Mouse (Mus musculus): ENCODE results near the gene Ifitm3. TPM values are rescaled to one million over a fixed set of nuclear protein-coding genes. Genes with fewer than 3 reads are reported as not detected.

Ifitm3 gene
- polyA plus RNA-seq, 1 experiment from 2014 or later: 303 TPM

DNA sequence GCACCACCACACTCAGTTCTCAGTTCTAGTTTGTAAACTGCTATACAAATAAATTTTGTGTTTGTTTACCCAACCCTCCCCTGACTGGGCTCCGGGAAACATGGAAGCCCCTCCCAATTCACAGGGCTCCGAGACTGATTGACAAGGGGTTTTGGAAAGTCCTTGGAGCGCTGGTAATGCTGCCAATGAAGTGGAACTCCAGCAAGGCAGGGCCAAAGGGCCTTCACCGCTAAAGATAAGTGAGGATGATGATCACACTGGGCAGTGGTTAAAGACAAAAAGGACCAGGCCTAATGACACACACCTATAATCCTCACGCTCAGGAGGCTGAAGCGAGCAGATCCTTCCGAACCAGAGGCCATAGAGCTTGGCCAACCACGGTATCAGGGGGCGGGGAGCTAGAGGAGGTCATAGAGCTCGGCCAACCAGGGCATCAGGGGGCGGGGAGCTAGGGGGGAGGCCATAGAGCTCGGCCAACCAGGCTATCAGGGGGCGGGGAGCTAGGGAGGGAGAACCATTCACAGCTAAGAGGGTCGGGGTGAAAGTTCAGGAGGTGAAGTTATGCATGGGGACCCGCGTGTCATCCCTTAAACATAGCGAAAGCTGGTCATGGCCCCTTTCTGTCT lies 40.6 kb upstream of the Ifitm3 start:
- no peak overlapping the region for H3K4me2 ChIP-seq (ENCODE audit: low read length)
- no peak overlapping the region for H3K27ac ChIP-seq (ENCODE audit: low read depth)
- no peak for ATAC-seq (replicated peaks; ENCODE audit: low FRiP score, low TSS enrichment, low read depth)
- H3K4me3 ChIP-seq (ENCODE audit: low read depth, low read length): no peak overlapping the region
- no peak for DNase-seq (ENCODE audit: low spot score)
- no peaks in the 10 kb centered on the region for H3K9me3 ChIP-seq (ENCODE audit: control insufficient read depth, low read length)
- H3K9ac ChIP-seq (ENCODE audit: low read length): no peak overlapping the region
- H3K27me3 ChIP-seq (replicated peaks; ENCODE audit: control insufficient read depth, insufficient read depth, low read length): no peaks in the 10 kb centered on the region
- peaks cover 11% of the 10 kb centered on the region for H3K4me1 ChIP-seq (replicated peaks; ENCODE audit: control insufficient read depth, insufficient read depth, low read length)
- no peaks in the 10 kb centered on the region for H3K36me3 ChIP-seq (ENCODE audit: control insufficient read depth, insufficient read depth, low read length)
- WGBS: 64% methylated on average over 17 of the region's 17 CpGs

DNA sequence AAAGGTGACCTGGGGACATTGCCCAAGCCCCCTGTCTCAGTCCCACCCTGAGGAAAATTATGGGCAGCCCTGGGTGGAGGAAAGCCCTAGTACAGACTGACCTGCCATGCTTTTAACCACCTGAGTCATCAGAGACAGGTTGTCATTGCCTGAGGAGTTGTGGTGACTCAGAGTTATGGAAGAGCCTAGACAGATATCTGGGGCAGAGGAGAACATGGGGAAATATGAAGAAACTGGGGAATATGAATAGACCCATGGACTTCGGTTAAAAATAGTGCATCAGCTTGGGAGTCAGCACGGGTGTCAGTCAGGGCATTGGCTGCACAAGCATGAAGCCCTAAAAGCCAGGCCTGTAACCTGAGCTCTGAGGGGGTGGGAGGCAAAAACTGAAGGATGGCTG lies 38.8 kb upstream of the Ifitm3 start:
- no peak overlapping the region for H3K9ac ChIP-seq (ENCODE audit: low read length)
- H3K4me1 ChIP-seq (replicated peaks; ENCODE audit: control insufficient read depth, insufficient read depth, low read length): peaks cover 11% of the 10 kb centered on the region
- no peaks in the 10 kb centered on the region for H3K9me3 ChIP-seq (ENCODE audit: control insufficient read depth, low read length)
- no peaks in the 10 kb centered on the region for H3K27me3 ChIP-seq (replicated peaks; ENCODE audit: control insufficient read depth, insufficient read depth, low read length)
- 58% methylated on average over 2 of the region's 2 CpGs for WGBS
- no peak overlapping the region for H3K4me2 ChIP-seq (ENCODE audit: low read length)
- no peak for ATAC-seq (replicated peaks; ENCODE audit: low FRiP score, low TSS enrichment, low read depth)
- no peak overlapping the region for H3K27ac ChIP-seq (ENCODE audit: low read depth)
- DNase-seq (ENCODE audit: low spot score): no peak
- no peaks in the 10 kb centered on the region for H3K36me3 ChIP-seq (ENCODE audit: control insufficient read depth, insufficient read depth, low read length)
- no peak overlapping the region for H3K4me3 ChIP-seq (ENCODE audit: low read depth, low read length)

DNA sequence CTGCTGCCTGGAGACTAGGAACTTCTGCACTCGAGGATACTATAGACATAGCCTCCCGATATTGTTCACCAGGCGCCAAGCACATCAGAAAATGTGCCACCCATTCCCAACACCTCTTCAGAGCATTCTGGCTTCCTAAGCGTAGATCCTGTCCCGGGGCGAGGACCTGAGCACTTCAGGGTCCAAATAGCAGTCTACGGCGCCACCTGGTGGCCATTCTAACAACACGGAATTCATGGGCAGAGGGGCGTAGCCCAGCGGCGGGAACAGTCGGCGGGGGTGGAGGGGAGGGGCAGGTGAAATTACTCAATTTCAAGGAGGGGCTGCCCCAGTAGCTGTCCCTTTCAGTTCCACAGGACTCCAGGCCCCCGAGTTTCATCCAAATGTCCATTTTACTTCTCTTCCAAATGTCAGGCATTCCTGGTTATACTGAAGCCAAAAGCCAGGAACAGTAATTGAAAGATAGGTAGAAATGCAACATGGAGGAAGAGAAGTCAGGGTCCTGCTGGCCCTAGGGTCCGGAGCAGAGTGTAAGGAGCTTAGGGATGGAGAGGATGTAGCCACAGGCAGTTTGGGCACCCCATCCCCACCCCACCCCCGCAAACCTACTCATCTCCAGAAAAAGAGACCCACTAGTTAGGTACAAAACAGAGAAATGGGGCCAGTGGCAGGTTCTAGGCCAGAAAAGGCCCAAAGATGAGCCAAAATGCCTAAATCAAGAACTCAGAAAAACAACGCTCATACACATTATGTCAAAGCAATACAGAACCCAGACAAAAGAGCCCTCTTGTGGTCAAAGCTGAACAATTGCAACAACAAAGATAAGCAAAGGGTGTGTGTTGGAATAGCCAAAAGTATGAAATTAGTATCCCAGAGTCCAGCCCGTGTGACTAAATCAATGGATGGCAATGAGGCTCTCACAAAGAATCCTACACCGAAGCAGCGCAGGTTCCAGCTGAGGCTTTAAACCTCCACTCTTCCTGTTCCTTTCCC lies 38.0 kb upstream of the Ifitm3 start:
- peak overlapping the region; percentile 71 for H3K4me2 ChIP-seq (ENCODE audit: low read length)
- peak overlapping the region; percentile 27; the same call in 1 of the 2 replicates for H3K9ac ChIP-seq (ENCODE audit: low read length)
- no peaks in the 10 kb centered on the region for H3K9me3 ChIP-seq (ENCODE audit: control insufficient read depth, low read length)
- H3K36me3 ChIP-seq (ENCODE audit: control insufficient read depth, insufficient read depth, low read length): no peaks in the 10 kb centered on the region
- DNase-seq (ENCODE audit: low spot score): peak; percentile 94
- peak overlapping the region; percentile 91 for H3K27ac ChIP-seq (ENCODE audit: low read depth)
- H3K27me3 ChIP-seq (replicated peaks; ENCODE audit: control insufficient read depth, insufficient read depth, low read length): no peaks in the 10 kb centered on the region
- H3K4me3 ChIP-seq (ENCODE audit: low read depth, low read length): peak overlapping the region; percentile 25
- H3K4me1 ChIP-seq (replicated peaks; ENCODE audit: control insufficient read depth, insufficient read depth, low read length): peaks cover 11% of the 10 kb centered on the region
- peak; percentile 92 for ATAC-seq (replicated peaks; ENCODE audit: low FRiP score, low TSS enrichment, low read depth)
- WGBS: 11% methylated on average over 21 of the region's 21 CpGs

DNA sequence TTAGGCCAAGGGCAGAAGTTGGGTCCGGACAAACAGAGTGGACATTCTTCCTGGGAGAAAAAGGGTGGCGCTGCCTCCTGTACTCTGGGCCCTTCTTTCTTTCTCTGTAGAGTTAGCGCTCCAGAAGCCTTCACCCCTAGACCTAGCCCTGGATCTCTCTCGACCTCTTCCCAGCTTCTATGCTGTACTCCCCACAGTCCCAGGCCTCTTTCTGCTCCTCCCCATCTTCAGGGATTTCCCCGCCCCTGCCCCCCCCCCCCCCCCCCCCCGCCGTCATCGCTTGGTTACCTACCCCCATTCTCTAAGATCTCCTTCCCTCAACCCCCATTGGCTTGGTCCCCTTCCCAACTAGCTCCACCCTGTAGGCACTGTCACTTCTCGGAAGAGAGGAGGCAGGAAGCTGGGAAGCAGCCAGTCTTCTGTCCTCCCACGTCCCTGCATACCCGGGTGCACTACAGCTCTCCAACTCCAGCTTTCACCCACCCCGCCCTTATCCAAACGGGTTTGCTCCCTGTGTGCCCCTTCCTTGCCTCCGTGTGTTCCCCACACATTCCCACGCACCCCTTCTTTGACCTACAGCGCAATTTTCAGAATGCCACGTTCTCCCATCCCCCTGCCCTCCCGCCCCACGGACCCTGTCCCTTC lies 37.1 kb upstream of the Ifitm3 start:
- H3K9me3 ChIP-seq (ENCODE audit: control insufficient read depth, low read length): no peaks in the 10 kb centered on the region
- peak overlapping the region; percentile 27; the same call in 1 of the 2 replicates for H3K9ac ChIP-seq (ENCODE audit: low read length)
- H3K4me3 ChIP-seq (ENCODE audit: low read depth, low read length): peak overlapping the region; percentile 25
- 8% methylated on average over 14 of the region's 19 CpGs for WGBS
- no peaks in the 10 kb centered on the region for H3K27me3 ChIP-seq (replicated peaks; ENCODE audit: control insufficient read depth, insufficient read depth, low read length)
- H3K27ac ChIP-seq (ENCODE audit: low read depth): peak overlapping the region; percentile 91
- H3K4me1 ChIP-seq (replicated peaks; ENCODE audit: control insufficient read depth, insufficient read depth, low read length): peaks cover 18% of the 10 kb centered on the region
- H3K4me2 ChIP-seq (ENCODE audit: low read length): peak overlapping the region; percentile 71
- DNase-seq (ENCODE audit: low spot score) (peak; percentile 80), ATAC-seq (replicated peaks; ENCODE audit: low FRiP score, low TSS enrichment, low read depth) (peak; percentile 83)
- H3K36me3 ChIP-seq (ENCODE audit: control insufficient read depth, insufficient read depth, low read length): no peaks in the 10 kb centered on the region

DNA sequence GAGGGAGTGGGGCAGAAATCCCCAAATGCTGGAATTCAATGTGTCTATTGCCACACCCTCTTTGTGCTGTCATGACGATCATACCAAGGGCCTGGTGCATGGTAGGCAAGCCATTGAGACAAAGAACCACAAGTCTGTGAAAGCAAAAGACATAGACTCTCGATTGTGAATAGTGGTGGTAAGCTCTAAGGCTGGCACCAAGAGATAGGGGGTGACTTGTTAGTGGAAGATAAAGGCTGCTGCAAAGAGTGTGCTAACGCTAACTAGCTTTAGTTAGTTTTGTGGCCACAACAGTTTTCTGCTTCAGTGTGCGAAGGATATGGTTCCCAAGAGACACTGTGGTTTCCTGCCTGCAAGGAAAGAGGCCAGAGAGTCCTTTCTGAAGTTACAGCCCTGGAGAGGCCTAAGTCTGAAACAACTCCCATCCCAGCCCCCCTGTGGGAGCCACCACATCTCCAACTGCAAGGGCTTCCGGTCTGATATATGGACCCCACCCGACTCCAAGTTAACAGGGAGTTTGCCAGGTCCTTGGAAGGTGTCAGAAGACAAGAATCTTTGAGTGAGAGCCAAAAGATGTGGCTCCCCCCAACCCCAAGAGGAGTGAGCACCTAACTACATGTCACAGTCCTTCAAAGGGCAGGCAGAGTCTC lies 36.5 kb upstream of the Ifitm3 start:
- H3K27ac ChIP-seq (ENCODE audit: low read depth): peak overlapping the region; percentile 91
- no peaks in the 10 kb centered on the region for H3K9me3 ChIP-seq (ENCODE audit: control insufficient read depth, low read length)
- 60% methylated on average over 6 of the region's 6 CpGs for WGBS
- H3K9ac ChIP-seq (ENCODE audit: low read length): no peak overlapping the region
- H3K4me3 ChIP-seq (ENCODE audit: low read depth, low read length): no peak overlapping the region
- H3K4me1 ChIP-seq (replicated peaks; ENCODE audit: control insufficient read depth, insufficient read depth, low read length): peaks cover 22% of the 10 kb centered on the region
- ATAC-seq (replicated peaks; ENCODE audit: low FRiP score, low TSS enrichment, low read depth) (no peak), DNase-seq (ENCODE audit: low spot score) (peak; percentile 56)
- H3K27me3 ChIP-seq (replicated peaks; ENCODE audit: control insufficient read depth, insufficient read depth, low read length): no peaks in the 10 kb centered on the region
- H3K36me3 ChIP-seq (ENCODE audit: control insufficient read depth, insufficient read depth, low read length): no peaks in the 10 kb centered on the region
- peak overlapping the region; percentile 28 for H3K4me2 ChIP-seq (ENCODE audit: low read length)

DNA sequence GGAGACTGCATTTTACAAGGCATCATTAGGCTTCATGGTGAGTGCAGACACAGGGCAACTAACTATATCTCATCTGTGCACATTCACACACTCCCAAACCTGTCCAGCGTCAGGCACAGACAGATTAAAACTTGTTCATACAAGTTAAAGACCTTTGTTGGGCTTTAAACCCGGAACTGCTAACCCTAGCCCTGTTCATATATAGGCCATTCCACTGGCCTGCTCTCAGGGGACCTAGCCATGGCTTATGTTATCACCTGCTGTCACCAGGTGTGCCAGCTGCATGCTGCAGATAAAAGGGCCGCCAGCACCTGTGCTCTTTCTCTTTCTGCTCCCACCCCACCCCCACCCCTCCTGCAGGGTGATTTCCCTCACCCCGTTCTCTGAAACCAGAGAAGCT lies 32.0 kb upstream of the Ifitm3 start:
- H3K27me3 ChIP-seq (replicated peaks; ENCODE audit: control insufficient read depth, insufficient read depth, low read length): no peaks in the 10 kb centered on the region
- peak overlapping the region; percentile 59; the same call in 1 of the 2 replicates for H3K27ac ChIP-seq (ENCODE audit: low read depth)
- no peaks in the 10 kb centered on the region for H3K9me3 ChIP-seq (ENCODE audit: control insufficient read depth, low read length)
- peaks cover 19% of the 10 kb centered on the region for H3K4me1 ChIP-seq (replicated peaks; ENCODE audit: control insufficient read depth, insufficient read depth, low read length)
- no peak overlapping the region for H3K9ac ChIP-seq (ENCODE audit: low read length)
- no peak overlapping the region for H3K4me2 ChIP-seq (ENCODE audit: low read length)
- H3K36me3 ChIP-seq (ENCODE audit: control insufficient read depth, insufficient read depth, low read length): no peaks in the 10 kb centered on the region
- DNase-seq (ENCODE audit: low spot score): no peak
- ATAC-seq (replicated peaks; ENCODE audit: low FRiP score, low TSS enrichment, low read depth): no peak
- WGBS: 31% methylated on average over 4 of the region's 4 CpGs
- H3K4me3 ChIP-seq (ENCODE audit: low read depth, low read length): no peak overlapping the region

DNA sequence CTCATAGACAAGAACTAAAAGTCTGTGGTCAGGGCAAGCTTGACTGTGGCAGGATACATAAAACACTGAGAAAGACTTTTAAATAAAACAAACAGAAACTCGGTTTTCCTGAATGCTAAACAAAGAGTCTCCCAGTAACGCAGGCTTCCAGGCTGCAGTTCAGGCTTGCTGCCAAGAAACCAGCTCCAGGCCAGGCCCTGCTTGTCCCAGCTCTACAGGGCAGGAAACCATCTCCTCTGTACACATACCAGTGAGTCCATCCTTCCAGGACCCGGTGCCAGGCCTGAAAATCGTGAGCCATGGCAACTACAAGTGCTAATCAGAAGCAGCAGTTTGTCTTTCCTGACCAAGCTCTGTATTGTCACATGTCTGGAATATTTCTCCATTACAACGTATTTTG lies 31.1 kb upstream of the Ifitm3 start:
- peak; percentile 70 for ATAC-seq (replicated peaks; ENCODE audit: low FRiP score, low TSS enrichment, low read depth)
- Histone ChIP-seq H3K27ac (ENCODE audit: low read depth) (peak overlapping the region; percentile 97), H3K9ac (ENCODE audit: low read length) (no peak overlapping the region), H3K4me1 (replicated peaks; ENCODE audit: control insufficient read depth, insufficient read depth, low read length) (peaks cover 14% of the 10 kb centered on the region), H3K27me3 (replicated peaks; ENCODE audit: control insufficient read depth, insufficient read depth, low read length) (no peaks in the 10 kb centered on the region), H3K36me3 (ENCODE audit: control insufficient read depth, insufficient read depth, low read length) (no peaks in the 10 kb centered on the region), H3K4me2 (ENCODE audit: low read length) (no peak overlapping the region), H3K4me3 (ENCODE audit: low read depth, low read length) (no peak overlapping the region), H3K9me3 (ENCODE audit: control insufficient read depth, low read length) (no peaks in the 10 kb centered on the region)
- DNase-seq (ENCODE audit: low spot score): peak; percentile 79
- 8% methylated on average over 5 of the region's 5 CpGs for WGBS

All from intestine, embryonic 14.5 days (tissue).